Mouse (Mus musculus) neural tube, embryonic 11.5 days (tissue): Measurements from ENCODE around the gene Dhx8. TPM values are rescaled to one million over a fixed set of nuclear protein-coding genes. Genes with fewer than 3 reads are reported as not detected.
A peak's percentile ranks its signal among the peaks of the same experiment; 100 is the strongest.

Experiments used
- ATAC-seq: fragments of 200-750 bp; cut with Nextera tagmentation; 2 replicates; pipeline ENCODE4 v1.8.0; 2017; ENCODE audit warnings: moderate number of reproducible peaks, mild to moderate bottlenecking, moderate TSS enrichment, moderate library complexity; ENCODE audit not compliant: insufficient read depth, low FRiP score, low TSS enrichment
- DNase-seq: peaks from one replicate; pipeline ENCODE4 v3.0.0-alpha.2; 2015; ENCODE audit warnings: low spot score
- H3K27ac ChIP-seq: fragments of 300-500 bp; sonication (generic); 2 replicates; pipeline ENCODE4 v1.5.1; 2014; ENCODE audit warnings: low read depth, mild to moderate bottlenecking, low read length
- H3K27me3 ChIP-seq: fragments of 300-500 bp; sonication (generic); 2 replicates; pipeline ENCODE4 v1.6.1; 2014; ENCODE audit warnings: mild to moderate bottlenecking, low read length, mixed read lengths; ENCODE audit not compliant: control insufficient read depth, insufficient read depth
- H3K36me3 ChIP-seq: fragments of 300-500 bp; sonication (generic); 2 replicates; pipeline ENCODE4 v1.6.1; 2014; ENCODE audit warnings: mild to moderate bottlenecking, low read length, moderate library complexity, mixed read lengths; ENCODE audit not compliant: control insufficient read depth, insufficient read depth
- H3K4me1 ChIP-seq: fragments of 300-500 bp; sonication (generic); 2 replicates; pipeline ENCODE4 v1.6.1; 2014; ENCODE audit warnings: low read length, mixed read lengths; ENCODE audit not compliant: control insufficient read depth, insufficient read depth
- H3K4me2 ChIP-seq: fragments of 300-500 bp; sonication (generic); 2 replicates; pipeline ENCODE4 v1.6.1; 2014; ENCODE audit warnings: low read depth, mild to moderate bottlenecking, moderate library complexity
- H3K4me3 ChIP-seq: fragments of 300-500 bp; sonication (generic); 2 replicates; pipeline ENCODE4 v1.5.1; 2014; ENCODE audit warnings: low read depth, low read length
- H3K9ac ChIP-seq: fragments of 300-500 bp; sonication (generic); 2 replicates; pipeline ENCODE4 v1.6.1; 2014; ENCODE audit warnings: mild to moderate bottlenecking, low read length
- H3K9me3 ChIP-seq: fragments of 300-500 bp; sonication (generic); 2 replicates; pipeline ENCODE4 v1.6.1; 2016; ENCODE audit warnings: low read length; ENCODE audit not compliant: control insufficient read depth
- WGBS: fragments of 180-500 bp; shearing (Covaris S2); extraction: QIAGEN DNeasy Blood & Tissue Kit; methylation state at CpG from one replicate; pipeline ENCODE4 v1.1.7; 2014; 5-methylcytosine and 5-hydroxymethylcytosine counted together
- polyA plus RNA-seq: library from polyadenylated mRNA; unstranded; fragments of >200 nt; fragmentation: Nextera tagmentation; extraction: Ambion mirVana; gene quantifications from 2 replicates; pipeline ENCODE4 v1.2.1, GENCODE M21; 2014

Gene Dhx8
- polyA plus RNA-seq, 1 experiment from 2014 or later: 46.7 TPM

- no peaks in the 10 kb centered on the region for H3K9me3 ChIP-seq
- WGBS: 61% methylated on average over 7 of the region's 7 CpGs
- no peak overlapping the region for H3K4me3 ChIP-seq
- peaks cover 22% of the 10 kb centered on the region for H3K36me3 ChIP-seq
- ATAC-seq (no peak), DNase-seq (peak; percentile 29)
- H3K4me1 ChIP-seq: no peaks in the 10 kb centered on the region
- H3K9ac ChIP-seq: no peak overlapping the region
- no peak overlapping the region for H3K4me2 ChIP-seq
- H3K27me3 ChIP-seq: no peaks in the 10 kb centered on the region
- H3K27ac ChIP-seq: no peak overlapping the region
Measured at GRCm38 (mm10) chr11:101763723-101764122, 31.0 kb downstream of the Dhx8 start.

GRCm38 (mm10) chr11:101764546-101764945, 31.8 kb downstream of the Dhx8 start:
- Histone ChIP-seq H3K4me2 (no peak overlapping the region), H3K36me3 (peaks cover 22% of the 10 kb centered on the region), H3K9ac (no peak overlapping the region), H3K4me1 (no peaks in the 10 kb centered on the region), H3K27ac (no peak overlapping the region), H3K9me3 (no peaks in the 10 kb centered on the region), H3K27me3 (no peaks in the 10 kb centered on the region), H3K4me3 (no peak overlapping the region)
- ATAC-seq (no peak), DNase-seq (no peak)
- WGBS: 93% methylated on average over 8 of the region's 8 CpGs

DNA sequence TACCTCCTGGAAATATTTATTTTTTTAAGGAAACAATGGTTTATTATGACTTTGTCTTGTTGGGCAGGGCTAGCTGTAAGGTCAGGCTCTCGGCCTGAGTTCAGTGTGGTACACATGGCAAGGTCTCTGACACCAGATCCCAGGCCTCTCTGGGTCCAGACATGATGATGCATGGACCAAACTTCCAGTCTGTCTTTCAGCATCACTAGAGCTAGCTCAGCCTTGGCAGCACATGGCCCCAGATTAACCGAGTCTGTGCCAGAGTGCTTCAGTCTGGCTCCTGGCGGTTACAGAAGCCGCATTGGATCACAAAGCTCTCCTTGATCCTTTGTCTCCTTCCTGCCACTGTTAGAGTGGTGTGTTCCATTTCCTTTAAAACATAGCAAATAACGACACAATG, 34.6 kb downstream of the Dhx8 start:
- Histone ChIP-seq H3K9ac (no peak overlapping the region), H3K4me2 (no peak overlapping the region), H3K27ac (no peak overlapping the region), H3K27me3 (peaks cover 4% of the 10 kb centered on the region; the same call in 1 of the 2 replicates), H3K4me3 (no peak overlapping the region), H3K36me3 (peaks cover 16% of the 10 kb centered on the region), H3K9me3 (no peaks in the 10 kb centered on the region), H3K4me1 (peaks cover 4% of the 10 kb centered on the region; the same call in 1 of the 2 replicates)
- DNase-seq (no peak), ATAC-seq (no peak)
- 65% methylated on average over 5 of the region's 5 CpGs for WGBS

DNA sequence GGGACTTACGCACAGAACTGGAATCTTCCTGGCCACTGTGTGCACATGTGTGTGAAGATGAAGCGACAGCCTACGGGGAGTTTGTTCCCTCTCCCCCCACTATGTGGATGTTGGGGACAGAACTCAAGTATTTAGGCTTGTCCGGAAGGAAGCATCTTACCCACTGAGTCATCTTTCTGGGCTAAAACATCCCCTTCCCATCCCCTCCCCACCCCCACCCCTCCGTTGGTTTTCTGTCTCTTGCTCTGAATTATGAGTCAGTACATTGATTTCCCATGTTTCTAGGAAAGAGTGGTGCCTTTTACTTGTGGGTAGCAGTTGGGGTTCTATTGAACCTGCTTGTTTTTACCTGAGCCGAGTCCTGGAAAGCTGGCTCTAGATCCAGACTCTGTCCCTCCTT, 36.0 kb downstream of the Dhx8 start:
- no peak for ATAC-seq
- no peak for DNase-seq
- H3K4me3 ChIP-seq: no peak overlapping the region
- H3K4me2 ChIP-seq: no peak overlapping the region
- WGBS: 91% methylated on average over 6 of the region's 6 CpGs
- peaks cover 8% of the 10 kb centered on the region for H3K27me3 ChIP-seq
- H3K9me3 ChIP-seq: no peaks in the 10 kb centered on the region
- H3K27ac ChIP-seq: no peak overlapping the region
- peaks cover 15% of the 10 kb centered on the region for H3K36me3 ChIP-seq
- H3K9ac ChIP-seq: no peak overlapping the region
- peaks cover 6% of the 10 kb centered on the region for H3K4me1 ChIP-seq

DNA sequence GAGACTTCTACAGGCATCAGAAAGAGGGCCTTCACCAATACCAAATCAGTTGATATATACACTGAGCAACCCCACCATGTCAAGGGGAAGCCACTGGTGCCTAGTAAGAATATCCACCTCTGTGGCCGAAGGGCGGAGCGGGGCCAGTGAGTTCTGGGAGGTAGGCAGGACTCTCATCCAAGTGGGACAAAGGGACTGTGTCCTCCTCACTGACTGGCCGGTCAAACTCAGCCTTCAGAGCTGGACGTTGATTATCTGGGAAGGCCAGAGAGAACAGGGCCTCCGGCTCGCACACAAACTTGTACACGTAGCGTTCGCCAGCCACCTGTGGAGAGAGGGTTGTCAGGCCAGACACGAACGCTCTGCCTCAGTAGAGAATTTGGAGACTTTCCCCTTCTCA, 37.5 kb downstream of the Dhx8 start:
- Histone ChIP-seq H3K9me3 (no peaks in the 10 kb centered on the region), H3K4me1 (peaks cover 6% of the 10 kb centered on the region), H3K36me3 (peaks cover 13% of the 10 kb centered on the region), H3K9ac (no peak overlapping the region), H3K4me3 (no peak overlapping the region), H3K27me3 (peaks cover 11% of the 10 kb centered on the region), H3K27ac (no peak overlapping the region), H3K4me2 (no peak overlapping the region)
- ATAC-seq: no peak
- 86% methylated on average over 12 of the region's 12 CpGs for WGBS
- DNase-seq: no peak

DNA sequence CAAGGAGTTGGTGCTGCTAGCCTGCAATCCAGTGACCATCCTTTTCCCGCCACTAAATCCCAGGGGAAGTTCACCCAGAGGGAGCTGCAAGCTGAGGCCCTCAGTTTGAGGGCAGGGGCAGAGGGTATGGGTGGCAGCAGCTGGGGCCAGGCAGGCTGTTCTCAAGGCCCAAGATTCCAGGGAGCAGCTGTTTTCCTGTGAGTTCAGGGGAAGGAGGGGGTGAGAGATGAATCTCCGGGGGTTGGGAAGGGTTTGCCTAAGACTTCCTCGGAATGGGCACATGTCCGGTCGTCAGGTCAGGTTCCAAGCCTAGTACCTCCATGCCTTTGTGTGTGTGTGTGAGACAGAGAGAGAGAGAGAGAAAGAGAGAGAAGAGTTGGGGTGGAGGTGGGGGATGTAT, 39.3 kb downstream of the Dhx8 start:
- peaks cover 6% of the 10 kb centered on the region for H3K4me1 ChIP-seq
- no peaks in the 10 kb centered on the region for H3K9me3 ChIP-seq
- 15% methylated on average over 5 of the region's 5 CpGs for WGBS
- no peak overlapping the region for H3K9ac ChIP-seq
- DNase-seq: peak; percentile 22
- no peak for ATAC-seq
- peaks cover 2% of the 10 kb centered on the region; the same call in 1 of the 2 replicates for H3K36me3 ChIP-seq
- peak overlapping the region; percentile 18 for H3K4me2 ChIP-seq
- H3K27ac ChIP-seq: no peak overlapping the region
- H3K27me3 ChIP-seq: peaks cover 11% of the 10 kb centered on the region
- no peak overlapping the region for H3K4me3 ChIP-seq

DNA sequence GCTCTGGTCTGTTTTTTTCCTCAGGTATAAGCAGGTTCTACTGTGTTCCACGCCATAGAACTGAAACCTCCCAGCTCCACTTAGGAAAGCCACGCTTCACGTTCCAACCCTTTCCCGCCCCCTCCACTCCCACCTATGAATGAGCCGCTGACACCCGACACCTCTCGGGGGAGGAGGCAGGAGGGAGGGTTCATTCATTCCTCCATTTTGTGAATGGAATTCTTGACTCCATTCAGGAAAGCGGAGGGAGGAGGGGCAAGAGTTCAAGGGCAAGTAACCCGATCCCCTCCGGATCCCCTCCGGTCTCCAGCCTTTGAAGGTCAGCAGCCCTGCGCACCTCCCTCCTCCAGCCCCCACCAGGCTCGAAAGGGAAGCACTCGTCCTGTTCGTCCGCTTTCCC, 39.7 kb downstream of the Dhx8 start:
- no peaks in the 10 kb centered on the region for H3K9me3 ChIP-seq
- H3K4me3 ChIP-seq: no peak overlapping the region
- H3K4me2 ChIP-seq: peak overlapping the region; percentile 18
- H3K9ac ChIP-seq: no peak overlapping the region
- peaks cover 11% of the 10 kb centered on the region for H3K27me3 ChIP-seq
- H3K36me3 ChIP-seq: 0 out of 2 replicates have a peak, but pooled peaks cover 2% of the 10 kb centered on the region
- WGBS: 0% methylated on average over 15 of the region's 16 CpGs
- ATAC-seq: peak; percentile 45; the same call in 1 of the 2 replicates
- peak; percentile 87 for DNase-seq
- no peak overlapping the region for H3K27ac ChIP-seq
- H3K4me1 ChIP-seq: peaks cover 6% of the 10 kb centered on the region

DNA sequence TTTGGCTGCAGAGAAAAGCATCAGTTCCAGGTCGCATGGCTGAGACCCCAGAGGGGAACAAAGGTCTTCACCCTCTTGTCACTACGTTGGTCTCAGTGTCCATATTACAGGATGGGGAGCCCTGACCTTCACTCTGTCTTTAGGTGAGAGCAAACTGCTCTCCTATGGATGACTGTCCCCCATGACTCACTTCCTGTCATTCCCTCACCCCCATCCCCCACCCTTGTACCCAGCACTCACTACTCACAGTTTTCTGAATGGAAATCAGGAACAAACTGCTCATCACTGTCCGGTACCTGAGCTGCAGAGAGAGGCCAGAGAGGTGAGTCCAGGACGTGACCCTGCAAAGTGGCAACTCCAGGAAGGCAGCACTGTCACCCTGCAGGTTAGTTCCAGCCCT, 44.1 kb downstream of the Dhx8 start:
- 77% methylated on average over 4 of the region's 4 CpGs for WGBS
- H3K27ac ChIP-seq: no peak overlapping the region
- peaks cover 6% of the 10 kb centered on the region for H3K4me1 ChIP-seq
- ATAC-seq: no peak
- peaks cover 7% of the 10 kb centered on the region for H3K27me3 ChIP-seq
- H3K4me2 ChIP-seq: no peak overlapping the region
- no peak for DNase-seq
- H3K36me3 ChIP-seq: no peaks in the 10 kb centered on the region
- H3K4me3 ChIP-seq: no peak overlapping the region
- no peaks in the 10 kb centered on the region for H3K9me3 ChIP-seq
- H3K9ac ChIP-seq: no peak overlapping the region

DNA sequence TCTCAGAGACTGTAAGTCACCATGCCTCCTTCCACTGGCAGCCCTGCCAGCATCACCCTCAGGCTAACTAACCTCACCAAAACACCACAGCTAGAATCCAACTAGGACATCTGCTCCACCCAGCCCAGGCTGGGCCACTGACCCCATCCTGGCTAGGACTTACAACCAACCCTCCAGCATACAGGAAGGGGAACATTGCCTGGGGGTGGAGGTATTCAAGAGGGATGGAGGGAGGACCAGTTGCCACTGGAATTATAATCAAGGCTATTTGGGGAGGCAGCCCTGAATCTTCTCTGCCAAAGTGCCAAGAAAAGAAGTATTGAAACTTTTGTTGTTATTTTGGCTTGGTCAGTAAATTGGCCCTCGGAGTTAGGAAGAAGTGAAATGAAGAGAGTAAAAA, 50.4 kb downstream of the Dhx8 start:
- no peak overlapping the region for H3K4me2 ChIP-seq
- WGBS: 61% methylated on average over 1 of the region's 1 CpGs
- H3K27me3 ChIP-seq: peaks cover 50% of the 10 kb centered on the region

More for the DNA sequence above, 50.4 kb downstream of the Dhx8 start:
- H3K4me1 ChIP-seq: peaks cover 17% of the 10 kb centered on the region
- no peaks in the 10 kb centered on the region for H3K9me3 ChIP-seq
- no peak overlapping the region for H3K4me3 ChIP-seq
- H3K27ac ChIP-seq: no peak overlapping the region
- DNase-seq (no peak), ATAC-seq (no peak)
- no peaks in the 10 kb centered on the region for H3K36me3 ChIP-seq
- no peak overlapping the region for H3K9ac ChIP-seq
